In genomic region chr17:34590154-34590987, GRCm38 (mm10) we compare ENCODE assay signal across 8 mouse cellular contexts. TPM values are rescaled to one million over a fixed set of nuclear protein-coding genes. Genes with fewer than 3 reads are reported as not detected.
DNase-seq lines count a peak whose midpoint lies in the region; ATAC-seq and TF ChIP-seq lines count a peak whose summit lies in the region.

No protein-coding gene starts in this region.

- ATAC-seq in hindbrain, embryonic 16.5 days, result no peak
- ATAC-seq in midbrain, embryonic 15.5 days (replicated peaks), result no peak

- H3K9me3 ChIP-seq in embryonic facial prominence, embryonic 10.5 days, result no peaks in the 10 kb centered on the region
- H3K9me3 ChIP-seq in hindbrain, embryonic 16.5 days (ENCODE audit: control insufficient read depth, low read length), result no peaks in the 10 kb centered on the region
- H3K9me3 ChIP-seq in midbrain, embryonic 15.5 days, result no peaks in the 10 kb centered on the region

- peaks cover 97% of the 10 kb centered on the region for H3K4me1 ChIP-seq in embryonic facial prominence, embryonic 10.5 days
- peaks cover 40% of the 10 kb centered on the region for H3K4me1 ChIP-seq in hindbrain, embryonic 16.5 days (ENCODE audit: control insufficient read depth, insufficient read depth, low read depth, low read length)
- H3K4me1 ChIP-seq in midbrain, embryonic 15.5 days, result peaks cover 64% of the 10 kb centered on the region

- no peaks in the 10 kb centered on the region; the same call in 1 of the 2 replicates for H3K27me3 ChIP-seq in embryonic facial prominence, embryonic 10.5 days (replicated peaks; ENCODE audit: low read depth, poor library complexity, severe bottlenecking)
- no peaks in the 10 kb centered on the region for H3K27me3 ChIP-seq in hindbrain, embryonic 16.5 days (replicated peaks; ENCODE audit: control insufficient read depth, insufficient read depth, low read length)
- no peaks in the 10 kb centered on the region for H3K27me3 ChIP-seq in midbrain, embryonic 15.5 days (replicated peaks)

- intact Hi-C loops in left cerebral cortex, adult 2 months (cut with DNase I), result loop anchor here (5.0 kb wide), 1 partner anchor 558 kb away; the partner anchor contains the start of genes Rxrb and Slc39a7

- H3K9ac ChIP-seq in hindbrain, embryonic 16.5 days (ENCODE audit: low read depth, low read length), result 0 out of 2 replicates have a peak overlapping the region, but pooled peaks have one; percentile 32
- H3K9ac ChIP-seq in midbrain, embryonic 15.5 days, result peak overlapping the region; percentile 12; the same call in 1 of the 2 replicates

- peaks cover 18% of the 10 kb centered on the region for H3K36me3 ChIP-seq in embryonic facial prominence, embryonic 10.5 days (replicated peaks)
- no peaks in the 10 kb centered on the region; the same call in 1 of the 2 replicates for H3K36me3 ChIP-seq in hindbrain, embryonic 16.5 days (ENCODE audit: control insufficient read depth, insufficient read depth, low read length)
- no peaks in the 10 kb centered on the region; the same call in 1 of the 2 replicates for H3K36me3 ChIP-seq in midbrain, embryonic 15.5 days (replicated peaks)

- H3K27ac ChIP-seq in left cerebral cortex, adult 2 months, result peak overlapping the region; percentile 53
- H3K27ac ChIP-seq in embryonic facial prominence, embryonic 10.5 days (replicated peaks), result peak overlapping the region; percentile 100
- H3K27ac ChIP-seq in hindbrain, embryonic 16.5 days (ENCODE audit: low read depth, low read length), result peak overlapping the region; percentile 99; the same call in 1 of the 2 replicates
- peak overlapping the region; percentile 98 for H3K27ac ChIP-seq in midbrain, embryonic 15.5 days

- H3K4me2 ChIP-seq in hindbrain, embryonic 16.5 days (ENCODE audit: low read length), result peak overlapping the region; percentile 69
- peak overlapping the region; percentile 90 for H3K4me2 ChIP-seq in midbrain, embryonic 15.5 days

- no peak overlapping the region; the same call in 1 of the 2 replicates for H3K4me3 ChIP-seq in left cerebral cortex, adult 2 months
- H3K4me3 ChIP-seq in embryonic facial prominence, embryonic 10.5 days, result peak overlapping the region; percentile 79
- no peak overlapping the region for H3K4me3 ChIP-seq in hindbrain, embryonic 16.5 days (ENCODE audit: low read length)
- H3K4me3 ChIP-seq in midbrain, embryonic 15.5 days, result no peak overlapping the region

- 60% methylated on average over 15 of the region's 15 CpGs for WGBS in embryonic facial prominence, embryonic 10.5 days
- 70% methylated on average over 15 of the region's 15 CpGs for WGBS in hindbrain, embryonic 16.5 days
- WGBS in midbrain, embryonic 15.5 days, result 61% methylated on average over 15 of the region's 15 CpGs

- DNase-seq in left cerebral cortex, adult 2 months (ENCODE audit: extremely low spot score in 1 of 2, low spot score in 2 of 2), result no peak
- DNase-seq in left cerebral cortex, adult 9 months (ENCODE audit: low spot score in 2 of 2), result no peak
- no peak for DNase-seq in embryonic facial prominence, embryonic 10.5 days (ENCODE audit: low spot score)
- DNase-seq in B cell, adult 2 months, result no peak
- DNase-seq in spleen, adult 12 weeks (ENCODE audit: low spot score), result no peak
- DNase-seq in retina, embryonic 14.5 days (ENCODE audit: low spot score), result no peak

- TF ChIP-seq CTCF in left cerebral cortex, adult 2 months (IDR thresholded peaks at IDR 0.05), result no peak

RNA-seq across cellular contexts. Expression of gene Pbx2, which starts 0.7 kb away (rescaled TPM):
- 10 to 100 TPM; 49.6 to 68.5 TPM for total RNA-seq in left cerebral cortex, adult 2 months (2021)
- polyA plus RNA-seq in embryonic facial prominence, embryonic 10.5 days (2016; fragmentation: Nextera tagmentation; extraction: Ambion mirVana), result 18.2 and 19.5 TPM in 2 replicates
- polyA plus RNA-seq in hindbrain, embryonic 16.5 days (2015; fragmentation: Nextera tagmentation; extraction: Ambion mirVana), result 7.3 and 8.3 TPM in 2 replicates
- polyA plus RNA-seq in midbrain, embryonic 15.5 days (2015; fragmentation: Nextera tagmentation; extraction: Ambion mirVana), result 10.2 and 10.7 TPM in 2 replicates

RNA-seq across cellular contexts. Expression of gene Gpsm3, which starts 0.8 kb away (rescaled TPM):
- total RNA-seq in left cerebral cortex, adult 2 months (2021), result 1 to 10 TPM; 1.8 to 3.3 TPM
- 9.4 and 10.1 TPM in 2 replicates for polyA plus RNA-seq in embryonic facial prominence, embryonic 10.5 days (2016; fragmentation: Nextera tagmentation; extraction: Ambion mirVana)
- 3.4 and 4.9 TPM in 2 replicates for polyA plus RNA-seq in hindbrain, embryonic 16.5 days (2015; fragmentation: Nextera tagmentation; extraction: Ambion mirVana)
- 3.8 and 5.1 TPM in 2 replicates for polyA plus RNA-seq in midbrain, embryonic 15.5 days (2015; fragmentation: Nextera tagmentation; extraction: Ambion mirVana)

RNA-seq across cellular contexts. Expression of gene Ager, which starts 7.3 kb away (rescaled TPM):
- total RNA-seq in left cerebral cortex, adult 2 months (2021), result 1 to 10 TPM in 1 of 2 experiments, under 1 TPM in 1; 0.47 to 1.2 TPM
- 2.6 and 3.6 TPM in 2 replicates for polyA plus RNA-seq in embryonic facial prominence, embryonic 10.5 days (2016; fragmentation: Nextera tagmentation; extraction: Ambion mirVana)
- 1.3 and 1.6 TPM in 2 replicates for polyA plus RNA-seq in hindbrain, embryonic 16.5 days (2015; fragmentation: Nextera tagmentation; extraction: Ambion mirVana)
- 1.7 and 1.8 TPM in 2 replicates for polyA plus RNA-seq in midbrain, embryonic 15.5 days (2015; fragmentation: Nextera tagmentation; extraction: Ambion mirVana)

RNA-seq across cellular contexts. Expression of gene Rnf5, which starts 13.1 kb away (rescaled TPM):
- total RNA-seq in left cerebral cortex, adult 2 months (2021), result 10 to 100 TPM; 70.7 to 71.5 TPM
- 165 and 172 TPM in 2 replicates for polyA plus RNA-seq in embryonic facial prominence, embryonic 10.5 days (2016; fragmentation: Nextera tagmentation; extraction: Ambion mirVana)
- polyA plus RNA-seq in hindbrain, embryonic 16.5 days (2015; fragmentation: Nextera tagmentation; extraction: Ambion mirVana), result 281 and 296 TPM in 2 replicates
- polyA plus RNA-seq in midbrain, embryonic 15.5 days (2015; fragmentation: Nextera tagmentation; extraction: Ambion mirVana), result 306 and 313 TPM in 2 replicates

RNA-seq across cellular contexts. Expression of gene Agpat1, which starts 13.7 kb away (rescaled TPM):
- 100 to 1,000 TPM; 156 to 166 TPM for total RNA-seq in left cerebral cortex, adult 2 months (2021)
- polyA plus RNA-seq in embryonic facial prominence, embryonic 10.5 days (2016; fragmentation: Nextera tagmentation; extraction: Ambion mirVana), result 51.3 and 56.1 TPM in 2 replicates
- polyA plus RNA-seq in hindbrain, embryonic 16.5 days (2015; fragmentation: Nextera tagmentation; extraction: Ambion mirVana), result 122 and 128 TPM in 2 replicates
- polyA plus RNA-seq in midbrain, embryonic 15.5 days (2015; fragmentation: Nextera tagmentation; extraction: Ambion mirVana), result 128 and 130 TPM in 2 replicates
